In the genomic region with DNA sequence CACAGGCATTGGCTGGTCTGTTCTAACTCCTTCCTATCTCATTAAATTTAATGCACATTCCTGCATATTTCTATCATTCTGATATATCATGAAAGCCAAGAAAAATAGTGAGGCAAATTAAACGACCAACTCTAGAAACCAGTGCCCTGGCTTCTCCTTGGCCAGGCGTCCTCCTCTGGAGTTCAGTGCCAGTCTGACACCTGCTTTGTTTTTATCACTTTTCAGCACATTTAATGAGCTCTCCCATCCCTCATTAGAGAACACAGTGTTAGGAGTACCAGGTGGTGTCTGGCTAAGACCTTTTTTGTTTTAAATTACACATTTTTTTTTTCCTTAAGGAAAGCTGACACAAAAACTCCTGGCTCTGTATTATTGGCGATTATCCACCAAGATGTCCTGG, we compare ENCODE assay signal across 23 mouse cellular contexts.
DNase-seq lines count a peak whose midpoint lies in the region; ATAC-seq lines count a peak whose summit lies in the region.
"Had no signal": no experiment of that assay in that cellular context is flagged by ENCODE, and none has a peak within 500 bp of the region (broad histone marks: within the 10 kb centered on the region; RNA-seq: fewer than 3 reads in every experiment).

No protein-coding gene starts in this region.

- H3K36me3 ChIP-seq in forebrain, embryonic 11.5 days (ENCODE audit: control insufficient read depth, insufficient read depth, low read length), result no peaks in the 10 kb centered on the region
- H3K36me3 ChIP-seq in forebrain, embryonic 10.5 days (replicated peaks), result no peaks in the 10 kb centered on the region
- H3K36me3 ChIP-seq in neural tube, embryonic 13.5 days, result peaks cover 10% of the 10 kb centered on the region
- H3K36me3 ChIP-seq in neural tube, embryonic 15.5 days, result no peaks in the 10 kb centered on the region; the same call in 1 of the 2 replicates
- H3K36me3 ChIP-seq: heart, embryonic 13.5 days; liver, embryonic 15.5 days had no signal

- no peak overlapping the region for H3K27ac ChIP-seq in forebrain, embryonic 11.5 days (ENCODE audit: low read depth, low read length)
- H3K27ac ChIP-seq in forebrain, embryonic 10.5 days, result no peak overlapping the region
- H3K27ac ChIP-seq in neural tube, embryonic 13.5 days (replicated peaks), result peak overlapping the region; percentile 64
- H3K27ac ChIP-seq in neural tube, embryonic 15.5 days (replicated peaks), result peak overlapping the region; percentile 56
- H3K27ac ChIP-seq: heart, adult 2 months; heart, embryonic 13.5 days; liver, embryonic 15.5 days had no signal

- no peaks in the 10 kb centered on the region for H3K27me3 ChIP-seq in forebrain, embryonic 11.5 days (ENCODE audit: control insufficient read depth, insufficient read depth, low read length)
- H3K27me3 ChIP-seq in forebrain, embryonic 10.5 days (ENCODE audit: poor library complexity, severe bottlenecking), result peaks cover 16% of the 10 kb centered on the region
- no peaks in the 10 kb centered on the region for H3K27me3 ChIP-seq in neural tube, embryonic 13.5 days
- H3K27me3 ChIP-seq in neural tube, embryonic 15.5 days (replicated peaks), result no peaks in the 10 kb centered on the region
- H3K27me3 ChIP-seq: CH12.LX; heart, embryonic 13.5 days; liver, embryonic 15.5 days had no signal

- H3K4me2 ChIP-seq in forebrain, embryonic 11.5 days (ENCODE audit: low read depth, low read length, severe bottlenecking), result no peak overlapping the region
- no peak overlapping the region for H3K4me2 ChIP-seq in neural tube, embryonic 13.5 days
- no peak overlapping the region for H3K4me2 ChIP-seq in neural tube, embryonic 15.5 days
- H3K4me2 ChIP-seq: heart, embryonic 13.5 days; liver, embryonic 15.5 days; lung, embryonic 14.5 days; midbrain, embryonic 11.5 days had no signal

- no peaks in the 10 kb centered on the region for H3K9me3 ChIP-seq in forebrain, embryonic 11.5 days (ENCODE audit: control insufficient read depth, low read length)
- H3K9me3 ChIP-seq in forebrain, embryonic 10.5 days, result no peaks in the 10 kb centered on the region
- no peaks in the 10 kb centered on the region for H3K9me3 ChIP-seq in neural tube, embryonic 13.5 days
- H3K9me3 ChIP-seq in neural tube, embryonic 15.5 days (replicated peaks), result no peaks in the 10 kb centered on the region
- H3K9me3 ChIP-seq: heart, embryonic 13.5 days; liver, embryonic 15.5 days had no signal

- 49% methylated on average over 3 of the region's 3 CpGs for WGBS in forebrain, embryonic 11.5 days
- WGBS in forebrain, embryonic 10.5 days, result 67% methylated on average over 3 of the region's 3 CpGs
- WGBS in neural tube, embryonic 13.5 days, result 67% methylated on average over 3 of the region's 3 CpGs
- 62% methylated on average over 3 of the region's 3 CpGs for WGBS in neural tube, embryonic 15.5 days

- no peak for DNase-seq in forebrain, embryonic 11.5 days (ENCODE audit: low spot score)
- no peak for DNase-seq in forebrain, embryonic 10.5 days (ENCODE audit: extremely low spot score, low spot score)
- DNase-seq in neural tube, embryonic 10.5 days (ENCODE audit: extremely low spot score, low spot score), result no peak
- no peak for DNase-seq in right cerebral cortex, adult 2 months (ENCODE audit: low spot score in 2 of 2)
- DNase-seq in lung, postnatal 4 days, result no peak
- DNase-seq: adrenal gland, adult 8-10 months; cerebellum, adult 8-10 months; cerebellum, postnatal 25 days; heart, adult 2 months; heart, postnatal 10 days; kidney, adult 18-20 months; kidney, postnatal 36 days; layer of hippocampus, postnatal 36 days; left cerebral cortex, postnatal 4 days; liver; lung, embryonic 14.5 days; lung, postnatal 14 days had no signal

- no peaks in the 10 kb centered on the region for H3K4me1 ChIP-seq in forebrain, embryonic 11.5 days (replicated peaks; ENCODE audit: control insufficient read depth, insufficient read depth, low read length)
- H3K4me1 ChIP-seq in forebrain, embryonic 10.5 days, result peaks cover 13% of the 10 kb centered on the region
- 0 out of 2 replicates have a peak, but pooled peaks cover 22% of the 10 kb centered on the region for H3K4me1 ChIP-seq in neural tube, embryonic 13.5 days (replicated peaks)
- H3K4me1 ChIP-seq in neural tube, embryonic 15.5 days, result peaks cover 15% of the 10 kb centered on the region
- H3K4me1 ChIP-seq: liver, embryonic 15.5 days had no signal

- no peak overlapping the region for H3K9ac ChIP-seq in forebrain, embryonic 11.5 days (ENCODE audit: low read length)
- no peak overlapping the region for H3K9ac ChIP-seq in neural tube, embryonic 13.5 days
- no peak overlapping the region for H3K9ac ChIP-seq in neural tube, embryonic 15.5 days (replicated peaks)
- H3K9ac ChIP-seq: heart, embryonic 13.5 days; liver, embryonic 15.5 days; lung, embryonic 14.5 days had no signal

- no peak overlapping the region for H3K4me3 ChIP-seq in forebrain, embryonic 11.5 days (ENCODE audit: low read depth, low read length)
- no peak overlapping the region for H3K4me3 ChIP-seq in forebrain, embryonic 10.5 days
- no peak overlapping the region for H3K4me3 ChIP-seq in neural tube, embryonic 13.5 days
- H3K4me3 ChIP-seq in neural tube, embryonic 15.5 days (replicated peaks), result no peak overlapping the region
- H3K4me3 ChIP-seq: heart, adult 2 months; heart, embryonic 13.5 days; liver, embryonic 15.5 days had no signal

- peak; percentile 76 for ATAC-seq in forebrain, embryonic 11.5 days (replicated peaks; ENCODE audit: low FRiP score)
- ATAC-seq in neural tube, embryonic 13.5 days (ENCODE audit: low read depth), result no peak
- no peak for ATAC-seq in neural tube, embryonic 15.5 days (ENCODE audit: low FRiP score)

Comparison
In these comparisons a context has a peak if more than half of its experiments do, and no peak if none do; other contexts are left out.
1. H3K27ac ChIP-seq: peak in neural tube, embryonic 13.5 days (single experiment) and neural tube, embryonic 15.5 days (single experiment); none in forebrain, embryonic 11.5 days (single experiment) and forebrain, embryonic 10.5 days (single experiment).